Mouse (Mus musculus) heart, postnatal 0 days (tissue): Measurements from ENCODE around the gene Mtg2.
A peak's percentile ranks its signal among the peaks of the same experiment; 100 is the strongest.

Experiments
- CTCF ChIP-seq: IDR thresholded peaks from 2 replicates; pipeline ENCODE4 v1.5.1; 2016; ENCODE audit warnings: antibody characterized with exemption, control low read depth, low read depth
- EP300 ChIP-seq: IDR thresholded peaks from 2 replicates; pipeline ENCODE4 v1.6.1; 2016; ENCODE audit warnings: antibody characterized with exemption, low read depth

DNA sequence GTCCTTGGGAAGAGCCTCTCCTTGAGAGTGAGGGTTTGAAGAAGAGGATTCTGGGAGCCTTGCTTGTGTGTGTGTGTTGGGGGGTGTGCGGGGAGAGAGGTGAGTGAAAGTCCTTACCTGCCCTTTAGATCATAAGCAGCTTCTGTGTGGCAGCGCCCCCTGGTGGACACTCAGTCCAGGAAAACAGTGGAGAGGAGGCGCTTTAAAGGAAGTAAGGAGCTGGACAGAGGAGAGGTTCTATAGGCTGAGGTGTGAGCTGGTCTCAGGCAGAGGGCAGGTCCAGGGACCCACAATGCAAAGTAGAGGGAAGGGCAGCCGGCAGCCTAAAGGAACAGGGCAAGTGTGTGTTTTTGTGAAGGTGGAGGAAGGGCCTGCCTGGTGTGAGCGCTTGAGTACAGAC, 19.4 kb upstream of the Mtg2 start:
- TF ChIP-seq EP300 (no peak), CTCF (peak; percentile 90)
